Comparison of ENCODE assay signal across 25 mouse cellular contexts in the genomic region with DNA sequence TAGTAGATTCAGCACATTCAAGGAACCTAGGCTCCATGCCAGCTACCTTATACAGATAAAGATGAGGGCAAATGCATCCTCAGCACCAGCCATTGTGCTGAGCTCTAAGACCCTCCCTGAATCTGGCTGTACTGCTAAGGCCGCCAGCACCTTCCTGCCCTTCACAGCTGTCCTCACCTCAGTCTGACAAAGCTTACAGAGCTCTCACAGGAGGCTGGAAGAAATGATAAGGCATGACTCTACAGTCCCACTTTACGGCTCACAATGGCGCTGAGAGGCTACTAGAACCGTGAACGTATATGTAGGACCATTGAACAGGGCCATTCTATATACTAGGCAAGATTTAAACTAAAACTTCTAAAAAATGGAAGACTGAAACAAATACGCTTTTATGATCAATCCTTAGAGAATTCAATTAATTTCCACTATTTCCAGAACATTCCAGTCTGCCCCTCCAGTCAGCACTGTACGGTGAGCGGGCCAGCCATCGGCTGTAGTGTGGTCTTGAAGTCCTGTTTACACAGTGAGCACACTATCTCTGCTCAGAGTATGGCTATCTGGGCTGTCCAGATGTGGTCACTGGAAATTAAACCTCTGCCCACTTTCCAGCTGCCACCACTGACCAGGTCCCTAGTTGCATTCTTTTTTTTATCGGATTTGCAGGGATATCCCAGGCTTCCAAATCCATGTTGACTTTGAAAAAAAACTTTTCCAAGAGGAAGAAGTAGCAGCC. TPM values are rescaled to one million over a fixed set of nuclear protein-coding genes. Genes with fewer than 3 reads are reported as not detected.
DNase-seq lines count a peak whose midpoint lies in the region; ATAC-seq and TF ChIP-seq lines count a peak whose summit lies in the region.
"Had no signal": no experiment of that assay in that cellular context is flagged by ENCODE, and none has a peak within 500 bp of the region (broad histone marks: within the 10 kb centered on the region; RNA-seq: fewer than 3 reads in every experiment).

No protein-coding gene starts in this region.

- DNase-seq in heart, postnatal 10 days = no peak
- DNase-seq in embryonic facial prominence, embryonic 10.5 days (ENCODE audit: low spot score) = no peak
- peak; percentile 60 for DNase-seq in liver
- DNase-seq in lung, postnatal 0 days (ENCODE audit: low spot score) = no peak
- no peak for DNase-seq in embryo, embryonic 10 days (ENCODE audit: low spot score)
- DNase-seq: adrenal gland, postnatal 10 days; B cell, adult 2 months; cerebellum, adult 18-20 months; cerebellum, postnatal 14 days; gastrocnemius, postnatal 10 days; kidney, postnatal 36 days; lung, embryonic 14.5 days; lung, postnatal 36 days; thymus, adult 2 months; thymus, postnatal 4 days had no signal

- no peak for TF ChIP-seq CTCF in lung, postnatal 0 days (IDR thresholded peaks at IDR 0.05)

- no peaks in the 10 kb centered on the region for H3K27me3 ChIP-seq in heart, embryonic 12.5 days (replicated peaks)
- no peaks in the 10 kb centered on the region for H3K27me3 ChIP-seq in embryonic facial prominence, embryonic 10.5 days (replicated peaks; ENCODE audit: low read depth, poor library complexity, severe bottlenecking)
- no peaks in the 10 kb centered on the region for H3K27me3 ChIP-seq in liver, embryonic 16.5 days (ENCODE audit: control insufficient read depth, insufficient read depth, low read depth, low read length)
- no peaks in the 10 kb centered on the region for H3K27me3 ChIP-seq in lung, postnatal 0 days (replicated peaks; ENCODE audit: insufficient read depth, low read length)
- H3K27me3 ChIP-seq: CH12.LX; limb, embryonic 12.5 days; neural tube, embryonic 15.5 days had no signal

- no peak for TF ChIP-seq EP300 in lung, postnatal 0 days (IDR thresholded peaks at IDR 0.05)

- H3K9me3 ChIP-seq in heart, embryonic 12.5 days (replicated peaks) = 0 out of 2 replicates have a peak, but pooled peaks cover 6% of the 10 kb centered on the region
- no peaks in the 10 kb centered on the region for H3K9me3 ChIP-seq in embryonic facial prominence, embryonic 10.5 days
- no peaks in the 10 kb centered on the region for H3K9me3 ChIP-seq in liver, embryonic 16.5 days (replicated peaks; ENCODE audit: control insufficient read depth, low read length)
- H3K9me3 ChIP-seq in lung, postnatal 0 days (ENCODE audit: low read length) = no peaks in the 10 kb centered on the region
- H3K9me3 ChIP-seq: forebrain, embryonic 12.5 days; neural tube, embryonic 15.5 days had no signal

- no peak overlapping the region for H3K9ac ChIP-seq in heart, embryonic 12.5 days
- no peak overlapping the region; the same call in 1 of the 2 replicates for H3K9ac ChIP-seq in liver, embryonic 16.5 days (ENCODE audit: low read depth, low read length)
- H3K9ac ChIP-seq in lung, postnatal 0 days (replicated peaks; ENCODE audit: low read depth) = no peak overlapping the region
- H3K9ac ChIP-seq: forebrain, embryonic 12.5 days; limb, embryonic 12.5 days; lung, embryonic 14.5 days; neural tube, embryonic 15.5 days had no signal

- peak; percentile 89 for ATAC-seq in heart, embryonic 12.5 days (ENCODE audit: insufficient number of reproducible peaks, low FRiP score)
- peak; percentile 39 for ATAC-seq in liver, embryonic 16.5 days (ENCODE audit: low read depth)
- ATAC-seq in lung, postnatal 0 days = no peak
- ATAC-seq: intestine, postnatal 0 days had no signal

- peak overlapping the region; percentile 49; the same call in 1 of the 2 replicates for H3K27ac ChIP-seq in heart, embryonic 12.5 days (ENCODE audit: poor library complexity, severe bottlenecking)
- 0 out of 2 replicates have a peak overlapping the region, but pooled peaks have one; percentile 51 for H3K27ac ChIP-seq in embryonic facial prominence, embryonic 10.5 days (replicated peaks)
- H3K27ac ChIP-seq in liver, embryonic 16.5 days (ENCODE audit: low read length) = no peak overlapping the region; the same call in 1 of the 2 replicates
- no peak overlapping the region for H3K27ac ChIP-seq in lung, postnatal 0 days (ENCODE audit: low read length)
- H3K27ac ChIP-seq: forebrain, embryonic 12.5 days; limb, embryonic 12.5 days; neural tube, embryonic 15.5 days; stomach, postnatal 0 days had no signal

- 41% methylated on average over 10 of the region's 10 CpGs for WGBS in heart, embryonic 12.5 days
- WGBS in embryonic facial prominence, embryonic 10.5 days = 93% methylated on average over 10 of the region's 10 CpGs
- WGBS in liver, embryonic 16.5 days (ENCODE audit: insufficient replicate concordance) = 55% methylated on average over 10 of the region's 10 CpGs
- 87% methylated on average over 10 of the region's 10 CpGs for WGBS in lung, postnatal 0 days

- H3K4me2 ChIP-seq in heart, embryonic 12.5 days = no peak overlapping the region
- peak overlapping the region; percentile 8; the same call in 1 of the 2 replicates for H3K4me2 ChIP-seq in liver, embryonic 16.5 days (ENCODE audit: low read depth, low read length)
- no peak overlapping the region for H3K4me2 ChIP-seq in lung, postnatal 0 days (replicated peaks; ENCODE audit: low read depth, low read length)
- H3K4me2 ChIP-seq: forebrain, embryonic 12.5 days; limb, embryonic 12.5 days; lung, embryonic 14.5 days; midbrain, embryonic 11.5 days; neural tube, embryonic 15.5 days had no signal

- no peaks in the 10 kb centered on the region for H3K36me3 ChIP-seq in heart, embryonic 12.5 days
- no peaks in the 10 kb centered on the region for H3K36me3 ChIP-seq in embryonic facial prominence, embryonic 10.5 days (replicated peaks)
- H3K36me3 ChIP-seq in liver, embryonic 16.5 days (ENCODE audit: control insufficient read depth, insufficient read depth) = no peaks in the 10 kb centered on the region
- no peaks in the 10 kb centered on the region for H3K36me3 ChIP-seq in lung, postnatal 0 days (ENCODE audit: insufficient read depth, low read length)
- H3K36me3 ChIP-seq: forebrain, embryonic 12.5 days; G1E; limb, embryonic 12.5 days; neural tube, embryonic 15.5 days had no signal

- no peak overlapping the region for H3K4me3 ChIP-seq in heart, embryonic 12.5 days
- no peak overlapping the region for H3K4me3 ChIP-seq in embryonic facial prominence, embryonic 10.5 days
- no peak overlapping the region for H3K4me3 ChIP-seq in liver, embryonic 16.5 days (ENCODE audit: low read depth, low read length)
- no peak overlapping the region for H3K4me3 ChIP-seq in lung, postnatal 0 days (ENCODE audit: low read depth, low read length)
- H3K4me3 ChIP-seq: forebrain, embryonic 12.5 days; limb, embryonic 12.5 days; neural tube, embryonic 15.5 days had no signal

- H3K4me1 ChIP-seq in heart, embryonic 12.5 days (replicated peaks) = peaks cover 56% of the 10 kb centered on the region
- H3K4me1 ChIP-seq in embryonic facial prominence, embryonic 10.5 days = peaks cover 30% of the 10 kb centered on the region
- peaks cover 48% of the 10 kb centered on the region for H3K4me1 ChIP-seq in liver, embryonic 16.5 days (ENCODE audit: control insufficient read depth, low read depth, low read length)
- H3K4me1 ChIP-seq in lung, postnatal 0 days (ENCODE audit: insufficient read depth, low read depth, low read length) = peaks cover 3% of the 10 kb centered on the region; the same call in 1 of the 2 replicates
- H3K4me1 ChIP-seq: neural tube, embryonic 15.5 days had no signal

- intact Hi-C loops in heart, postnatal 10 days (cut with DNase I) = no loop called here

RNA-seq across cellular contexts. Expression of gene Slc30a1, which starts 23.9 kb away (rescaled TPM):
- 4.8 and 5.0 TPM in 2 replicates for polyA plus RNA-seq in heart, embryonic 12.5 days (2016; fragmentation: Nextera tagmentation; extraction: Ambion mirVana)
- 10 to 100 TPM; 26.3 to 31.3 TPM for total RNA-seq in heart, postnatal 10 days (2021)
- 1.5 and 1.8 TPM in 2 replicates for polyA plus RNA-seq in embryonic facial prominence, embryonic 10.5 days (2016; fragmentation: Nextera tagmentation; extraction: Ambion mirVana)
- polyA plus RNA-seq in liver, embryonic 16.5 days (2015; fragmentation: Nextera tagmentation; extraction: Ambion mirVana) = 0.86 and 1.1 TPM in 2 replicates
- 5.2 and 5.6 TPM in 2 replicates for polyA plus RNA-seq in lung, postnatal 0 days (2015; fragmentation: Nextera tagmentation; extraction: Ambion mirVana)

Comparison
In these comparisons a context has a peak if more than half of its experiments do, and no peak if none do; other contexts are left out.
1. H3K27ac ChIP-seq: peak in heart, embryonic 12.5 days (single experiment) and embryonic facial prominence, embryonic 10.5 days (single experiment); none in liver, embryonic 16.5 days (single experiment) and lung, postnatal 0 days (single experiment).